Mouse (Mus musculus) forebrain, embryonic 10.5 days (tissue): ENCODE data around the gene Mphosph10. TPM values are rescaled to one million over a fixed set of nuclear protein-coding genes. Genes with fewer than 3 reads are reported as not detected.

Experiments
- DNase-seq: peaks from one replicate; pipeline ENCODE4 v3.0.0-alpha.2; 2017; ENCODE audit warnings: low spot score; ENCODE audit errors: extremely low spot score
- H3K27ac ChIP-seq: fragments of 300-500 bp; sonication (generic); 2 replicates; pipeline ENCODE4 v1.5.1; 2016; ENCODE audit warnings: mild to moderate bottlenecking
- H3K27me3 ChIP-seq: fragments of 300-500 bp; sonication (generic); 2 replicates; pipeline ENCODE4 v1.6.1; 2016; ENCODE audit warnings: mild to moderate bottlenecking; ENCODE audit not compliant: poor library complexity, severe bottlenecking
- H3K36me3 ChIP-seq: fragments of 300-500 bp; sonication (generic); replicated peaks from 2 replicates; pipeline ENCODE4 v1.6.1; 2016; ENCODE audit warnings: mild to moderate bottlenecking, moderate library complexity
- H3K4me1 ChIP-seq: fragments of 300-500 bp; sonication (generic); 2 replicates; pipeline ENCODE4 v1.6.1; 2016
- H3K4me3 ChIP-seq: fragments of 300-500 bp; sonication (generic); 2 replicates; pipeline ENCODE4 v1.5.1; 2016; ENCODE audit warnings: mild to moderate bottlenecking, moderate library complexity
- H3K9me3 ChIP-seq: fragments of 300-500 bp; sonication (generic); 2 replicates; pipeline ENCODE4 v1.6.1; 2016; ENCODE audit warnings: mild to moderate bottlenecking, moderate library complexity
- WGBS: fragments of 180-500 bp; shearing (Covaris S2); methylation state at CpG from one replicate; pipeline ENCODE4 v1.1.7; 2016; 5-methylcytosine and 5-hydroxymethylcytosine counted together
- polyA plus RNA-seq: library from polyadenylated mRNA; unstranded; fragments of >200 nt; fragmentation: Nextera tagmentation; extraction: Ambion mirVana; gene quantifications from 2 replicates; pipeline ENCODE4 v1.2.1, GENCODE M21; 2016

Gene Mphosph10
- polyA plus RNA-seq, 1 experiment from 2014 or later, result 58.8 TPM

GRCm38 (mm10) chr7:64332686-64333085 lies 59.4 kb downstream of the Mphosph10 start:
- peaks cover 47% of the 10 kb centered on the region for H3K36me3 ChIP-seq
- no peak overlapping the region for H3K4me3 ChIP-seq
- H3K4me1 ChIP-seq, result no peaks in the 10 kb centered on the region
- no peaks in the 10 kb centered on the region for H3K9me3 ChIP-seq
- 93% methylated on average over 1 of the region's 1 CpGs for WGBS
- DNase-seq, result no peak
- no peaks in the 10 kb centered on the region for H3K27me3 ChIP-seq
- H3K27ac ChIP-seq, result no peak overlapping the region

GRCm38 (mm10) chr7:64331309-64331708 lies 60.8 kb downstream of the Mphosph10 start:
- 89% methylated on average over 3 of the region's 3 CpGs for WGBS
- Histone ChIP-seq H3K4me1 (no peaks in the 10 kb centered on the region), H3K27ac (no peak overlapping the region), H3K4me3 (no peak overlapping the region), H3K27me3 (no peaks in the 10 kb centered on the region), H3K9me3 (no peaks in the 10 kb centered on the region), H3K36me3 (peaks cover 39% of the 10 kb centered on the region)
- no peak for DNase-seq

GRCm38 (mm10) chr7:64327486-64327885 lies 64.6 kb downstream of the Mphosph10 start:
- no peak for DNase-seq
- H3K4me1 ChIP-seq, result no peaks in the 10 kb centered on the region
- H3K27me3 ChIP-seq, result no peaks in the 10 kb centered on the region
- H3K27ac ChIP-seq, result peak overlapping the region; percentile 45; the same call in 1 of the 2 replicates
- H3K36me3 ChIP-seq, result peaks cover 24% of the 10 kb centered on the region
- no peaks in the 10 kb centered on the region for H3K9me3 ChIP-seq
- WGBS, result 86% methylated on average over 4 of the region's 4 CpGs
- H3K4me3 ChIP-seq, result no peak overlapping the region

GRCm38 (mm10) chr7:64326892-64327291 lies 65.2 kb downstream of the Mphosph10 start:
- H3K27ac ChIP-seq, result no peak overlapping the region
- DNase-seq, result peak; percentile 71
- no peaks in the 10 kb centered on the region for H3K4me1 ChIP-seq
- H3K27me3 ChIP-seq, result no peaks in the 10 kb centered on the region
- no peak overlapping the region for H3K4me3 ChIP-seq
- H3K9me3 ChIP-seq, result no peaks in the 10 kb centered on the region
- WGBS, result 16% methylated on average over 1 of the region's 1 CpGs
- H3K36me3 ChIP-seq, result peaks cover 29% of the 10 kb centered on the region

Other genes with a start within 250 kb of the Mphosph10 start
- 6.9 and 19.4 TPM in 2 replicates for gene Trpm1, start 238.4 kb downstream of the Mphosph10 start, polyA plus RNA-seq
- gene Mtmr10, start 104.6 kb downstream of the Mphosph10 start, polyA plus RNA-seq, result 10.2 and 11.5 TPM in 2 replicates
- gene Fan1, start 18.2 kb downstream of the Mphosph10 start, polyA plus RNA-seq, result 9.5 and 10.4 TPM in 2 replicates
- 40.3 and 43.8 TPM in 2 replicates for gene Mcee, start 339 bp upstream of the Mphosph10 start, polyA plus RNA-seq
- 42.3 and 46.1 TPM in 2 replicates for gene Apba2, start 109.4 kb upstream of the Mphosph10 start, polyA plus RNA-seq